Comparison of ENCODE assay signal across 8 mouse cellular contexts in genomic region chr4:31936911-31937375, GRCm38 (mm10). TPM values are rescaled to one million over a fixed set of nuclear protein-coding genes. Genes with fewer than 3 reads are reported as not detected.
DNase-seq lines count a peak whose midpoint lies in the region; ATAC-seq and TF ChIP-seq lines count a peak whose summit lies in the region.

No protein-coding gene starts in this region.

- no peak; the same call in 1 of the 2 replicates for ATAC-seq in kidney, embryonic 16.5 days (ENCODE audit: low FRiP score, low TSS enrichment)
- ATAC-seq in embryonic facial prominence, embryonic 15.5 days (ENCODE audit: insufficient number of reproducible peaks, low FRiP score, low TSS enrichment, low read depth) = 0 out of 2 replicates have a peak, but pooled peaks have one; percentile 15
- ATAC-seq in limb, embryonic 12.5 days (ENCODE audit: insufficient number of reproducible peaks, insufficient read depth, low FRiP score, low TSS enrichment, low read depth) = no peak
- ATAC-seq in neural tube, embryonic 14.5 days (ENCODE audit: low read depth) = no peak

- intact Hi-C loops in gastrocnemius, postnatal 36 days (cut with DNase I) = no loop called here

- peak overlapping the region; percentile 73 for H3K9ac ChIP-seq in kidney, embryonic 16.5 days (replicated peaks; ENCODE audit: low read length)
- H3K9ac ChIP-seq in embryonic facial prominence, embryonic 15.5 days = no peak overlapping the region
- H3K9ac ChIP-seq in limb, embryonic 12.5 days (replicated peaks) = peak overlapping the region; percentile 79
- peak overlapping the region; percentile 58; the same call in 1 of the 2 replicates for H3K9ac ChIP-seq in neural tube, embryonic 14.5 days (replicated peaks; ENCODE audit: low read depth, low read length)

- H3K36me3 ChIP-seq in kidney, embryonic 16.5 days (ENCODE audit: insufficient read depth, low read length) = no peaks in the 10 kb centered on the region
- H3K36me3 ChIP-seq in kidney, adult 2 months (ENCODE audit: control insufficient read depth, insufficient read depth, low read length) = no peaks in the 10 kb centered on the region
- no peaks in the 10 kb centered on the region for H3K36me3 ChIP-seq in embryonic facial prominence, embryonic 15.5 days
- H3K36me3 ChIP-seq in limb, embryonic 12.5 days = no peaks in the 10 kb centered on the region
- H3K36me3 ChIP-seq in neural tube, embryonic 14.5 days (ENCODE audit: control insufficient read depth, insufficient read depth, low read length) = no peaks in the 10 kb centered on the region

- H3K4me3 ChIP-seq in kidney, embryonic 16.5 days (ENCODE audit: low read length) = peak overlapping the region; percentile 56
- H3K4me3 ChIP-seq in kidney, adult 2 months (ENCODE audit: insufficient read depth, low read depth, low read length) = no peak overlapping the region
- peak overlapping the region; percentile 45 for H3K4me3 ChIP-seq in embryonic facial prominence, embryonic 15.5 days (replicated peaks)
- H3K4me3 ChIP-seq in limb, embryonic 12.5 days (replicated peaks) = peak overlapping the region; percentile 47
- H3K4me3 ChIP-seq in neural tube, embryonic 14.5 days (ENCODE audit: low read depth, low read length) = peak overlapping the region; percentile 45

- TF ChIP-seq POLR2A in kidney, adult 2 months (IDR thresholded peaks at IDR 0.05; ENCODE audit: low read depth, low read length) = no peak

- WGBS in kidney, embryonic 16.5 days = 14% methylated on average over 15 of the region's 15 CpGs
- 33% methylated on average over 15 of the region's 15 CpGs for WGBS in kidney, adult 2 months
- WGBS in embryonic facial prominence, embryonic 15.5 days = 13% methylated on average over 15 of the region's 15 CpGs
- WGBS in limb, embryonic 12.5 days = 8% methylated on average over 15 of the region's 15 CpGs
- WGBS in neural tube, embryonic 14.5 days = 2% methylated on average over 15 of the region's 15 CpGs

- no peaks in the 10 kb centered on the region for H3K9me3 ChIP-seq in kidney, embryonic 16.5 days (ENCODE audit: low read length)
- H3K9me3 ChIP-seq in embryonic facial prominence, embryonic 15.5 days (replicated peaks) = no peaks in the 10 kb centered on the region
- no peaks in the 10 kb centered on the region for H3K9me3 ChIP-seq in limb, embryonic 12.5 days
- H3K9me3 ChIP-seq in neural tube, embryonic 14.5 days (ENCODE audit: control insufficient read depth, low read length) = no peaks in the 10 kb centered on the region

- H3K27me3 ChIP-seq in kidney, embryonic 16.5 days (ENCODE audit: insufficient read depth, low read length) = no peaks in the 10 kb centered on the region
- H3K27me3 ChIP-seq in kidney, adult 2 months (replicated peaks; ENCODE audit: control insufficient read depth, insufficient read depth, low read length) = peaks cover 2% of the 10 kb centered on the region
- peaks cover 2% of the 10 kb centered on the region; the same call in 1 of the 2 replicates for H3K27me3 ChIP-seq in embryonic facial prominence, embryonic 15.5 days
- H3K27me3 ChIP-seq in limb, embryonic 12.5 days = no peaks in the 10 kb centered on the region
- H3K27me3 ChIP-seq in neural tube, embryonic 14.5 days (ENCODE audit: control insufficient read depth, insufficient read depth, low read length) = no peaks in the 10 kb centered on the region

- no peak for DNase-seq in kidney, adult 2 months
- no peak for DNase-seq in cerebellum, postnatal 25 days
- no peak for DNase-seq in gastrocnemius, postnatal 36 days
- no peak for DNase-seq in spleen, postnatal 10 days (ENCODE audit: low spot score in 2 of 2)

- peak overlapping the region; percentile 96 for H3K4me2 ChIP-seq in kidney, embryonic 16.5 days (replicated peaks; ENCODE audit: low read depth, low read length)
- peak overlapping the region; percentile 89 for H3K4me2 ChIP-seq in embryonic facial prominence, embryonic 15.5 days (replicated peaks)
- peak overlapping the region; percentile 83 for H3K4me2 ChIP-seq in limb, embryonic 12.5 days
- H3K4me2 ChIP-seq in neural tube, embryonic 14.5 days (ENCODE audit: low read depth, low read length) = peak overlapping the region; percentile 95

- no peak for TF ChIP-seq CTCF in kidney, adult 2 months (conservative IDR thresholded peaks at IDR 0.05; ENCODE audit: insufficient read depth, insufficient read length, low read depth, low read length)

- no peak overlapping the region for H3K27ac ChIP-seq in kidney, embryonic 16.5 days (ENCODE audit: low read length)
- no peak overlapping the region for H3K27ac ChIP-seq in kidney, adult 2 months (ENCODE audit: insufficient read depth, low read depth, low read length)
- no peak overlapping the region for H3K27ac ChIP-seq in embryonic facial prominence, embryonic 15.5 days (replicated peaks)
- peak overlapping the region; percentile 91; the same call in 1 of the 2 replicates for H3K27ac ChIP-seq in limb, embryonic 12.5 days
- H3K27ac ChIP-seq in neural tube, embryonic 14.5 days (ENCODE audit: low read depth, low read length) = no peak overlapping the region

- H3K4me1 ChIP-seq in kidney, embryonic 16.5 days (ENCODE audit: insufficient read depth, low read length) = peaks cover 17% of the 10 kb centered on the region
- H3K4me1 ChIP-seq in kidney, adult 2 months (ENCODE audit: control insufficient read depth, insufficient read depth, low read length) = no peaks in the 10 kb centered on the region; the same call in 1 of the 2 replicates
- H3K4me1 ChIP-seq in embryonic facial prominence, embryonic 15.5 days = peaks cover 14% of the 10 kb centered on the region
- peaks cover 17% of the 10 kb centered on the region for H3K4me1 ChIP-seq in limb, embryonic 12.5 days (replicated peaks)
- H3K4me1 ChIP-seq in neural tube, embryonic 14.5 days (ENCODE audit: control insufficient read depth, insufficient read depth, low read length) = 0 out of 2 replicates have a peak, but pooled peaks cover 9% of the 10 kb centered on the region

RNA-seq across cellular contexts. Expression of gene Map3k7, which starts 27.0 kb away (rescaled TPM):
- 20.7 and 30.6 TPM in 2 replicates for polyA plus RNA-seq in kidney, embryonic 16.5 days (2015; fragmentation: Nextera tagmentation; extraction: Ambion mirVana)
- polyA plus RNA-seq in kidney, adult 2 months (2012; rRNA removed) = 34.8 and 44.1 TPM in 2 replicates
- polyA plus RNA-seq in embryonic facial prominence, embryonic 15.5 days (2015; fragmentation: Nextera tagmentation; extraction: Ambion mirVana) = 28.8 and 30.1 TPM in 2 replicates
- 51.9 and 54.2 TPM in 2 replicates for polyA plus RNA-seq in limb, embryonic 12.5 days (2016; fragmentation: Nextera tagmentation; extraction: Ambion mirVana)
- 33.7 and 34.8 TPM in 2 replicates for polyA plus RNA-seq in neural tube, embryonic 14.5 days (2014; fragmentation: Nextera tagmentation; extraction: Ambion mirVana)
- 10 to 100 TPM; 30.8 to 33.9 TPM for total RNA-seq in gastrocnemius, postnatal 36 days (2021)
